Mouse (Mus musculus): ENCODE data around the gene Cldn10.
"Not testable (repeated sequence)": the region's sequence is repeated elsewhere in the genome, so short reads cannot be mapped to it uniquely, and the experiment has no call there.

Gene Cldn10

GRCm38 (mm10) chr14:118787621-118788020 lies at the start of gene Cldn10:
Cldn10 (plus strand) TSS chr14:118787908.
- DNase-seq = no peak

GRCm38 (mm10) chr14:118741780-118742179 lies 45.9 kb upstream of the Cldn10 start:
- DNase-seq = no peak

DNA sequence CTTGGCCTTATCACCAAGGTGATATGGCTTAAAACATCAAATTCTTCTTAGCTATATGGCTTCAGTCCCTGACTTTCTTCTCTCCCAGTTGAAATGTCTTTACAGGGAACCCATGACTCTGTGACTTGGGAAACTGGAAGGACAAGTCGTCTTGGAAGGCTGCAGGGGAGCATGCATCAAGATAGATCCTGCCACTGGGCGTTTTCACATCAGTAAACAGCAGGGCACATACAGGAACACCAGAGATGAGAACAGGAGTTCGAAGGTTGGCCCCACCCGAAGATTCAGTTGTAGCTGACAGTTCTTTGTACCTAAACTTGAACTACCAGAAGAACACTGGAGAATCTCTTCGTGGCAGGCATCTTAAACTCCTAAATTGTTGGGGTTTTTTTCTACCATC lies 44.8 kb upstream of the Cldn10 start:
- no peak for DNase-seq

GRCm38 (mm10) chr14:118749068-118749467 lies 38.6 kb upstream of the Cldn10 start:
- no peak for DNase-seq

DNA sequence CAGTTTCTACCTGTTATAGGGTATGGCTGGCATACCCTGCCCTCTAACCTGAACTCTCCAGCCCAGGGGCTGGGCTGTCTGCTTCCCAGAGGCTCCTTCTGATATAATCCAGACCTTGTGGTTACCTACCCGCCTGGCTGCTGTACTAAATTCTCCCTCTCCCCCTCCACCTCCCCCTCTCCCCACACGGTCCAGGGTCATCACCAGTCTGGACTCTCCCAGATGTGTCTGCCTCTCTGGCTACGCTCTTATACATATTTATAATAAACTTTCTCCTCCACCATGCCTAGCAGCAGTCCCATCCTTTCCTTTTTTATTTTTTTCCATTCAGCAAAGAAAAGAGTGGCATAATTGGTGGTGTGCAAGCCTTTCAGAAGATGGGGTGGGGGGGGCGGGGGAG lies 38.0 kb upstream of the Cldn10 start:
- DNase-seq = no peak

GRCm38 (mm10) chr14:118750505-118751192 lies 37.1 kb upstream of the Cldn10 start:
- no peak for DNase-seq

- DNase-seq = no peak
Measured at GRCm38 (mm10) chr14:118751193-118751753, 36.4 kb upstream of the Cldn10 start.

DNA sequence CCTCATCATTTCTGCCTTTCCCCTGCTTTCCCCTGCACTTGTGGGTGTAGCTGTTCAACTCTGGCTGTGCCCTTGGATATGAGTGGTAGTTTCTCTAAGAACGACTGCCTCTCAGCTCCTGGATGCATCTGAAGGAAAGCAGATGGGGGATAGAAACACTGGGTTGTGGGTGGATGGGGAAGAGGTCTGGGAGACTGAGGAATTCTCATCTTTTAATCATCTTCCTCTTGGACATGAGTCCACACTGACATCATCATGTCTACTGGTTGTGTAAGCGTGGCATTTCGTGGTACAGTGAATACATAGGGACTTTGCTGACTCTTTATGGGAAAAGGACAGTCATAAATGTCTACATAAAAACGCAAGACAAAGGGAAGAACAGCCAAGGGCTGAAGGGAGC lies 31.7 kb upstream of the Cldn10 start:
- no peak for DNase-seq

DNA sequence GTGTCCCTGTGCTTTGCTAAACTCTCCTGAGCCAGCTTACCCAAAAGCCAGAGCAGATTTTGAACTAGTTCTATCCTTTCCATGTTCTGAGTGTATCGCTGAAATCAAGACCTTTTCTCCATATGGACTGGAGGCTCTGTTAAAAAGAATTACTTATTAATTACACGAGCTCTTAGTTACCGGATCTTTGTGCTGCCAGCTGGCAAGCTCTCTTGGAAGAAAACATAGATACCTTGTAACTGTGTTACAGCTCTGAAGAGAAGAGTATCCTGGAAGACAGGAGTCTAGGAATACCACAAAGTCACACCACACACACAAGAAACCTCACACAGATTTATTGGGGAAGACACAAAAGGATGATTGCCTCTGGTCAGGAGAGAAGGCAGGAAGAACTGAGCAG lies 31.1 kb upstream of the Cldn10 start:
- no peak for DNase-seq

GRCm38 (mm10) chr14:118763362-118763761 lies 24.3 kb upstream of the Cldn10 start:
- not testable (repeated sequence) for DNase-seq

GRCm38 (mm10) chr14:118763917-118764495 lies 23.7 kb upstream of the Cldn10 start:
- DNase-seq = peak in 1 of 2 experiments; percentile 20

- no peak for DNase-seq
Measured at GRCm38 (mm10) chr14:118765306-118765705, 22.4 kb upstream of the Cldn10 start.

- no peak for DNase-seq
Measured at GRCm38 (mm10) chr14:118765951-118766350, 21.8 kb upstream of the Cldn10 start.

DNA sequence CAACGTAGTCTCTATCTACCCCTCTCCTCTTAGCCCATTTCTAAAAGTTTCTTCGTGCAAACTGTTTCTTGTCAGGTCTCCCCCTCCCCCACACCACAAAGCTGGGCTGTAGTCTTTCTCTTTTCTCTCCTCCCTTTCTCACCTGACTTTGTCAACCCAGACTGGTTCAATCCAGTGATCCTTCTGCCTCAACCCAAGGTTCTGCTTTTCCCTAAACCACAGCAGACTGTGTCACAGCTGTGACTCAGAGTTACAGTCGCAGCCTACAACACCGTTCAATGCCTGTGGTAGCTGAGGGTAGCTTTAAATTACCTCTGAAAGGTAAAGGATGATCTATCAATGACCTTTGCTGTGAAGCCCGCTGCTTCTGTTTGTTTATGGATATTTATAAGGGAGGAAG lies 21.3 kb upstream of the Cldn10 start:
- DNase-seq = no peak

DNA sequence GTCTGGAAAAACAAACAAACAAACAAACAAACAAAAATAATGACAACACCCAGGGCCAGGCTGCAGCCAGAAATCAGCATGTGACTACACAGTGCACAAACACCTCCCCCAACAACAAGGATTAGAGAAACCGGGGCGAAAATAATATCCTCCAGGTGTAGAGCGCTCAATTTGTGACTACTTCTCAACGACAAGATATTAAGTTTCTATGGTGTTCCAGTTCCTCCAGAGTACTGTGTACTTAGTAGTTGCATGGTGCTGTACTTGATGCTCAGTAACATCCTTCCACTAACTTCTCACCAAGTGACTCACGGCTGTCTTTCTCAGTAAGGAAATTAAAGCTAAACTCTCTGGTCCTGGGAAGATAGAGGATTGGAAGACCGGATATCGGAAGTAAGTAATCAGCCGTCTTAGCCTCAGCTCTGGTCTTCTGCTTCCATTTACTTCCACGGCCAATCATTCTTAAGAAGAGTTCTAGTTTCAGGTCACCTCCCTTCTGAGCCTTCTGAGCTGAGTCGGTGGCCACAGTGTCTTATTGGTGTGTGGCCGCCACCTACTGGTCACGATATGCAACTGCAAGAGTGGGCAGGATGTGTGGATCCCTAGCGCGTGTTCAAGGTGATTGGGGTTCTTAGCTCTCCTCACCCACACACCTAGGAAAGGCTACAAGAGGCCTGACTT lies 19.9 kb upstream of the Cldn10 start:
- peak; percentile 77 for DNase-seq

GRCm38 (mm10) chr14:118768354-118768713 lies 19.4 kb upstream of the Cldn10 start:
- no peak for DNase-seq

DNA sequence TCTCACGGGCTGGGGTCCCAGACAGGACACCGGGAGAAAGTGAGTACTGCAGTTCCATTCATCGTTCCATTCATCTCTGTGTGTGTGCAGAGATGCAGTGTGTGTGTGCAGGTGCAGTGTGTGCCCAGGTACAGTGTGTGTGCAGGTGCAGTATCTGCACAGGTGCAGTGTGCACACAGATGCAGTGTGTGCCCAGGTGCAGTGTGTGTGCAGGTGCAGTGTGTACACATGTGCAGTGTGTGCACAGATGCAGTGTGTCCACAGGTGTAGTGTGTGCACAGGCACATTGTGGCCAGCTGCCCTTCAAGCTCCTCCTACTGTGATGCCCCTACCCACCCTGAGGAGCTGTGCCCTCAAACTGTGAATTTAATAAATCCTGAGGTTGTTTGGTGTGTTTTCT lies 14.0 kb upstream of the Cldn10 start:
- no peak for DNase-seq

- DNase-seq = peak in 1 of 2 experiments; percentile 16
Measured at GRCm38 (mm10) chr14:118774507-118775428, 12.9 kb upstream of the Cldn10 start.

- DNase-seq = no peak
Measured at GRCm38 (mm10) chr14:118775554-118775953, 12.2 kb upstream of the Cldn10 start.

DNA sequence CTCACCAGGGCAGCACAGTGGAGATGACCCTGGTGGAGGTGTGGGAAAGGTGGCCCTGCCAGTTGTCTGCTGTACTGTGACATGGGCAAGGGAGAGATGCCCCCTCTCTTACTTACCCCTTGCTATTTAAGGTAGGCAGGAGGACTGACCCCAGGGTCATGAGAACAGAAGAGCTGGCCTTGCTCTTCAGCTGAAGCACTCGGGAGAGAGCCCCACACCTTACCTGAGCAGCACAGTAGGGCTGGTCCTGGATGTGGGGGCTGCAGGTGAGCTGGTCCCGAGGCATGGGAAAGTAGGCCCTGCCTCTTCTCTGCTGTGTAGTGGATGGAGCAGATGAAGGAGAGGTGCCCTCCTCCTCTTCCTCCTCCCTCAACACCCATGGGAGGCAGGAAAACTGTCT lies 11.3 kb upstream of the Cldn10 start:
- no peak for DNase-seq

DNA sequence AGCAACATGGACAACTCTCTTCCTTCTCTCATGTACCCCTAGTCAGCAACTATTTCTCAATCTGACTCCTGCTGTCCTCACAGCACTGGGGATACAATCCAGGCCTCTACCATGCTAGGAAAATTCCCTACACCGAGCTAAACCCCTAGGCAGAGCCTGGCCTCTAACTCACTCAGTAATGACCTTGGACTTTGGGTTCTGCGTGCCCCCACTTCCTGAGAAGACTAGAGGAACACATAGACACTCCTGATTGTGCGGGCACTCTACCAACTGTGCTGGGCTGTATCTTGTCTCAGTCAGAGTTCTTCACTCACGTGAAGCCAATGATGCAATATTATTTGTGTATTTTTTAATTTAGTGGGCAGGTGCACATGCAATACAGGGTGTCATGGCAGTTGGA lies 10.2 kb upstream of the Cldn10 start:
- no peak for DNase-seq

- no peak for DNase-seq
Measured at GRCm38 (mm10) chr14:118781601-118782000, 6.1 kb upstream of the Cldn10 start.

DNA sequence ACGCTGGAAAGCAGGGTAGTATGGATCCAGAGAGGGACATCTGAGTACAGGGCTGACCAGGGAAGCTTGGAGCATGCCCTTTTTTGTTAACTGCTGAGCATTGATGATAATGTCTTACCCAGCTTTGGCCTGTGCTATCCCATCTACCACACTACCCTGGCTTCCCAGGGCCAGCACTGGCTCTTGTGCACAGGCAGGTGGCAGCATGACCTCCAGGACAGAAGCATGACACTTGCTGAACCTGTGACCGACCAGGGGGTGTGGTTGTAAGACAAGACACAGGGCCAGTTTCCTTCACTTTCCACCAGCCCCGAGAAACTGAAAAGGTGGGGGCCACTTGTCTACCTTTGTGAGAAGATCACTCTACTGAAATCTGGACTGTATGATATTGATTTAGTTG lies 5.5 kb upstream of the Cldn10 start:
- DNase-seq = no peak
